Mouse (Mus musculus): ENCODE measurements around the gene C1galt1c1. TPM values are rescaled to one million over a fixed set of nuclear protein-coding genes. Genes with fewer than 3 reads are reported as not detected.

Gene C1galt1c1
- polyA plus RNA-seq, 1 experiment from 2014 or later: 28.6 TPM

GRCm38 (mm10) chrX:38642183-38642582, 7.3 kb upstream of the C1galt1c1 start:
- Histone ChIP-seq H3K9ac (ENCODE audit: low read depth, low read length) (no peak overlapping the region), H3K27ac (ENCODE audit: low read depth, low read length) (no peak overlapping the region), H3K4me1 (replicated peaks; ENCODE audit: control insufficient read depth, insufficient read depth, low read length) (no peaks in the 10 kb centered on the region), H3K4me3 (ENCODE audit: low read depth, low read length) (no peak overlapping the region), H3K4me2 (replicated peaks; ENCODE audit: low read depth, low read length) (no peak overlapping the region), H3K36me3 (ENCODE audit: control insufficient read depth, insufficient read depth, low read length) (no peaks in the 10 kb centered on the region), H3K27me3 (ENCODE audit: control insufficient read depth, insufficient read depth, low read length) (no peaks in the 10 kb centered on the region), H3K9me3 (ENCODE audit: control insufficient read depth, low read length) (no peaks in the 10 kb centered on the region)
- DNase-seq (ENCODE audit: low spot score) (no peak), ATAC-seq (ENCODE audit: low FRiP score) (no peak)
- WGBS: 73% methylated on average over 4 of the region's 4 CpGs

- ATAC-seq (ENCODE audit: low FRiP score) (no peak), DNase-seq (ENCODE audit: low spot score) (no peak)
- WGBS: 68% methylated on average over 4 of the region's 4 CpGs
- Histone ChIP-seq H3K27ac (ENCODE audit: low read depth, low read length) (no peak overlapping the region), H3K9me3 (ENCODE audit: control insufficient read depth, low read length) (no peaks in the 10 kb centered on the region), H3K4me3 (ENCODE audit: low read depth, low read length) (no peak overlapping the region), H3K4me2 (replicated peaks; ENCODE audit: low read depth, low read length) (no peak overlapping the region), H3K4me1 (replicated peaks; ENCODE audit: control insufficient read depth, insufficient read depth, low read length) (no peaks in the 10 kb centered on the region), H3K36me3 (ENCODE audit: control insufficient read depth, insufficient read depth, low read length) (no peaks in the 10 kb centered on the region), H3K27me3 (ENCODE audit: control insufficient read depth, insufficient read depth, low read length) (no peaks in the 10 kb centered on the region), H3K9ac (ENCODE audit: low read depth, low read length) (no peak overlapping the region)
Measured at GRCm38 (mm10) chrX:38641435-38641834, 6.5 kb upstream of the C1galt1c1 start.

GRCm38 (mm10) chrX:38635638-38635931, 698 bp upstream of the C1galt1c1 start:
- no peaks in the 10 kb centered on the region for H3K4me1 ChIP-seq (replicated peaks; ENCODE audit: control insufficient read depth, insufficient read depth, low read length)
- ATAC-seq (ENCODE audit: low FRiP score) (peak; percentile 8; the same call in 1 of the 2 replicates), DNase-seq (ENCODE audit: low spot score) (no peak)
- H3K27me3 ChIP-seq (ENCODE audit: control insufficient read depth, insufficient read depth, low read length): no peaks in the 10 kb centered on the region
- no peak overlapping the region for H3K9ac ChIP-seq (ENCODE audit: low read depth, low read length)
- H3K4me3 ChIP-seq (ENCODE audit: low read depth, low read length): no peak overlapping the region
- H3K36me3 ChIP-seq (ENCODE audit: control insufficient read depth, insufficient read depth, low read length): no peaks in the 10 kb centered on the region
- peak overlapping the region; percentile 29 for H3K4me2 ChIP-seq (replicated peaks; ENCODE audit: low read depth, low read length)
- no peaks in the 10 kb centered on the region for H3K9me3 ChIP-seq (ENCODE audit: control insufficient read depth, low read length)
- no peak overlapping the region for H3K27ac ChIP-seq (ENCODE audit: low read depth, low read length)

- peak; percentile 19 for DNase-seq (ENCODE audit: low spot score)
- WGBS: 16% methylated on average over 3 of the region's 3 CpGs
- no peaks in the 10 kb centered on the region for H3K9me3 ChIP-seq (ENCODE audit: control insufficient read depth, low read length)
- no peaks in the 10 kb centered on the region for H3K27me3 ChIP-seq (ENCODE audit: control insufficient read depth, insufficient read depth, low read length)
- H3K4me1 ChIP-seq (replicated peaks; ENCODE audit: control insufficient read depth, insufficient read depth, low read length): no peaks in the 10 kb centered on the region
- ATAC-seq (ENCODE audit: low FRiP score): peak; percentile 67
- H3K27ac ChIP-seq (ENCODE audit: low read depth, low read length): peak overlapping the region; percentile 77
- H3K9ac ChIP-seq (ENCODE audit: low read depth, low read length): peak overlapping the region; percentile 56; the same call in 1 of the 2 replicates
- peak overlapping the region; percentile 43 for H3K4me2 ChIP-seq (replicated peaks; ENCODE audit: low read depth, low read length)
- peak overlapping the region; percentile 47 for H3K4me3 ChIP-seq (ENCODE audit: low read depth, low read length)
- no peaks in the 10 kb centered on the region for H3K36me3 ChIP-seq (ENCODE audit: control insufficient read depth, insufficient read depth, low read length)
Measured at GRCm38 (mm10) chrX:38600995-38601369, 33.9 kb downstream of the C1galt1c1 start.

- no peaks in the 10 kb centered on the region for H3K27me3 ChIP-seq (ENCODE audit: control insufficient read depth, insufficient read depth, low read length)
- peak within 1 kb of the TSS; percentile 47 for H3K4me3 ChIP-seq (ENCODE audit: low read depth, low read length)
- ATAC-seq (ENCODE audit: low FRiP score) (peak; percentile 91), DNase-seq (ENCODE audit: low spot score) (peak; percentile 77)
- no peaks in the 10 kb centered on the region for H3K9me3 ChIP-seq (ENCODE audit: control insufficient read depth, low read length)
- peak within 1 kb of the TSS; percentile 77 for H3K27ac ChIP-seq (ENCODE audit: low read depth, low read length)
- 15% methylated on average over 26 of the region's 26 CpGs for WGBS
- H3K36me3 ChIP-seq (ENCODE audit: control insufficient read depth, insufficient read depth, low read length): no peaks in the 10 kb centered on the region
- peak within 1 kb of the TSS; percentile 56; the same call in 1 of the 2 replicates for H3K9ac ChIP-seq (ENCODE audit: low read depth, low read length)
- peak within 1 kb of the TSS; percentile 43 for H3K4me2 ChIP-seq (replicated peaks; ENCODE audit: low read depth, low read length)
- no peaks in the 10 kb centered on the region for H3K4me1 ChIP-seq (replicated peaks; ENCODE audit: control insufficient read depth, insufficient read depth, low read length)
Measured at GRCm38 (mm10) chrX:38600177-38600994, 34.5 kb downstream of the C1galt1c1 start, which contains the start of gene Mcts1. Gene Mcts1, plus strand, starts transcription at chrX:38600578.

- Histone ChIP-seq H3K27ac (ENCODE audit: low read depth, low read length) (no peak overlapping the region), H3K4me1 (replicated peaks; ENCODE audit: control insufficient read depth, insufficient read depth, low read length) (no peaks in the 10 kb centered on the region), H3K27me3 (ENCODE audit: control insufficient read depth, insufficient read depth, low read length) (no peaks in the 10 kb centered on the region), H3K4me2 (replicated peaks; ENCODE audit: low read depth, low read length) (no peak overlapping the region), H3K9me3 (ENCODE audit: control insufficient read depth, low read length) (no peaks in the 10 kb centered on the region), H3K36me3 (ENCODE audit: control insufficient read depth, insufficient read depth, low read length) (no peaks in the 10 kb centered on the region), H3K4me3 (ENCODE audit: low read depth, low read length) (no peak overlapping the region), H3K9ac (ENCODE audit: low read depth, low read length) (no peak overlapping the region)
- WGBS: 74% methylated on average over 5 of the region's 5 CpGs
- no peak for ATAC-seq (ENCODE audit: low FRiP score)
- no peak for DNase-seq (ENCODE audit: low spot score)
Measured at GRCm38 (mm10) chrX:38593180-38593889, 41.6 kb downstream of the C1galt1c1 start.

- no peak for DNase-seq (ENCODE audit: low spot score)
- H3K4me2 ChIP-seq (replicated peaks; ENCODE audit: low read depth, low read length): no peak overlapping the region
- no peak overlapping the region for H3K27ac ChIP-seq (ENCODE audit: low read depth, low read length)
- 85% methylated on average over 3 of the region's 3 CpGs for WGBS
- H3K27me3 ChIP-seq (ENCODE audit: control insufficient read depth, insufficient read depth, low read length): no peaks in the 10 kb centered on the region
- no peaks in the 10 kb centered on the region for H3K9me3 ChIP-seq (ENCODE audit: control insufficient read depth, low read length)
- no peak for ATAC-seq (ENCODE audit: low FRiP score)
- no peaks in the 10 kb centered on the region for H3K36me3 ChIP-seq (ENCODE audit: control insufficient read depth, insufficient read depth, low read length)
- H3K4me3 ChIP-seq (ENCODE audit: low read depth, low read length): no peak overlapping the region
- H3K9ac ChIP-seq (ENCODE audit: low read depth, low read length): no peak overlapping the region
- H3K4me1 ChIP-seq (replicated peaks; ENCODE audit: control insufficient read depth, insufficient read depth, low read length): no peaks in the 10 kb centered on the region
Measured at GRCm38 (mm10) chrX:38591749-38592148, 43.1 kb downstream of the C1galt1c1 start.

GRCm38 (mm10) chrX:38589827-38590226, 45.1 kb downstream of the C1galt1c1 start:
- WGBS: 42% methylated on average over 4 of the region's 4 CpGs
- no peak overlapping the region for H3K9ac ChIP-seq (ENCODE audit: low read depth, low read length)
- H3K27me3 ChIP-seq (ENCODE audit: control insufficient read depth, insufficient read depth, low read length): no peaks in the 10 kb centered on the region
- no peak overlapping the region for H3K4me2 ChIP-seq (replicated peaks; ENCODE audit: low read depth, low read length)
- ATAC-seq (ENCODE audit: low FRiP score) (no peak), DNase-seq (ENCODE audit: low spot score) (no peak)
- no peaks in the 10 kb centered on the region for H3K9me3 ChIP-seq (ENCODE audit: control insufficient read depth, low read length)
- no peak overlapping the region for H3K4me3 ChIP-seq (ENCODE audit: low read depth, low read length)
- no peak overlapping the region for H3K27ac ChIP-seq (ENCODE audit: low read depth, low read length)
- no peaks in the 10 kb centered on the region for H3K4me1 ChIP-seq (replicated peaks; ENCODE audit: control insufficient read depth, insufficient read depth, low read length)
- H3K36me3 ChIP-seq (ENCODE audit: control insufficient read depth, insufficient read depth, low read length): no peaks in the 10 kb centered on the region

- H3K27me3 ChIP-seq (ENCODE audit: control insufficient read depth, insufficient read depth, low read length): no peaks in the 10 kb centered on the region
Measured at GRCm38 (mm10) chrX:38583261-38583660, 51.6 kb downstream of the C1galt1c1 start.

More at GRCm38 (mm10) chrX:38583261-38583660, 51.6 kb downstream of the C1galt1c1 start:
- ATAC-seq (ENCODE audit: low FRiP score): no peak
- no peaks in the 10 kb centered on the region for H3K4me1 ChIP-seq (replicated peaks; ENCODE audit: control insufficient read depth, insufficient read depth, low read length)
- no peak overlapping the region for H3K4me3 ChIP-seq (ENCODE audit: low read depth, low read length)
- H3K27ac ChIP-seq (ENCODE audit: low read depth, low read length): no peak overlapping the region
- H3K36me3 ChIP-seq (ENCODE audit: control insufficient read depth, insufficient read depth, low read length): no peaks in the 10 kb centered on the region
- H3K4me2 ChIP-seq (replicated peaks; ENCODE audit: low read depth, low read length): no peak overlapping the region
- no peak overlapping the region for H3K9ac ChIP-seq (ENCODE audit: low read depth, low read length)
- no peaks in the 10 kb centered on the region for H3K9me3 ChIP-seq (ENCODE audit: control insufficient read depth, low read length)
- DNase-seq (ENCODE audit: low spot score): no peak

Data from hindbrain, embryonic 11.5 days (tissue).